Mouse (Mus musculus): Measurements from ENCODE around the gene Isg20l2. TPM values are rescaled to one million over a fixed set of nuclear protein-coding genes. Genes with fewer than 3 reads are reported as not detected.

Gene Isg20l2
- polyA plus RNA-seq, 1 experiment from 2014 or later: 43.5 TPM

- Histone ChIP-seq H3K36me3 (ENCODE audit: control insufficient read depth, insufficient read depth) (no peaks in the 10 kb centered on the region), H3K4me2 (ENCODE audit: low read length) (peak overlapping the region; percentile 91), H3K27me3 (replicated peaks; ENCODE audit: control insufficient read depth, insufficient read depth, low read length) (no peaks in the 10 kb centered on the region; the same call in 1 of the 2 replicates), H3K9me3 (ENCODE audit: control insufficient read depth, low read length) (no peaks in the 10 kb centered on the region), H3K27ac (ENCODE audit: low read length) (peak overlapping the region; percentile 70), H3K9ac (replicated peaks; ENCODE audit: low read depth, low read length) (peak overlapping the region; percentile 69), H3K4me1 (replicated peaks; ENCODE audit: control insufficient read depth, insufficient read depth, low read length) (peaks cover 58% of the 10 kb centered on the region), H3K4me3 (replicated peaks; ENCODE audit: low read length) (peak overlapping the region; percentile 49)
- ATAC-seq: peak; percentile 83
- WGBS: under 1% methylated on average over 17 of the region's 17 CpGs
Observed at GRCm38 (mm10) chr3:87986868-87987267, 56.8 kb downstream of the Isg20l2 start.

GRCm38 (mm10) chr3:87987633-87988032, 57.5 kb downstream of the Isg20l2 start:
- H3K9me3 ChIP-seq (ENCODE audit: control insufficient read depth, low read length): no peaks in the 10 kb centered on the region
- H3K4me3 ChIP-seq (replicated peaks; ENCODE audit: low read length): peak overlapping the region; percentile 49
- H3K9ac ChIP-seq (replicated peaks; ENCODE audit: low read depth, low read length): peak overlapping the region; percentile 69
- H3K36me3 ChIP-seq (ENCODE audit: control insufficient read depth, insufficient read depth): no peaks in the 10 kb centered on the region
- H3K4me1 ChIP-seq (replicated peaks; ENCODE audit: control insufficient read depth, insufficient read depth, low read length): peaks cover 50% of the 10 kb centered on the region
- ATAC-seq: peak; percentile 82
- H3K27ac ChIP-seq (ENCODE audit: low read length): peak overlapping the region; percentile 70
- H3K4me2 ChIP-seq (ENCODE audit: low read length): peak overlapping the region; percentile 91
- under 1% methylated on average over 15 of the region's 15 CpGs for WGBS
- peaks cover 2% of the 10 kb centered on the region; the same call in 1 of the 2 replicates for H3K27me3 ChIP-seq (replicated peaks; ENCODE audit: control insufficient read depth, insufficient read depth, low read length)

- peaks cover 6% of the 10 kb centered on the region for H3K27me3 ChIP-seq (replicated peaks; ENCODE audit: control insufficient read depth, insufficient read depth, low read length)
- H3K36me3 ChIP-seq (ENCODE audit: control insufficient read depth, insufficient read depth): no peaks in the 10 kb centered on the region
- peak overlapping the region; percentile 91 for H3K4me2 ChIP-seq (ENCODE audit: low read length)
- H3K9me3 ChIP-seq (ENCODE audit: control insufficient read depth, low read length): no peaks in the 10 kb centered on the region
- peaks cover 46% of the 10 kb centered on the region for H3K4me1 ChIP-seq (replicated peaks; ENCODE audit: control insufficient read depth, insufficient read depth, low read length)
- ATAC-seq: peak; percentile 5; the same call in 1 of the 2 replicates
- H3K9ac ChIP-seq (replicated peaks; ENCODE audit: low read depth, low read length): peak overlapping the region; percentile 69
- WGBS: 4% methylated on average over 15 of the region's 15 CpGs
- peak overlapping the region; percentile 49 for H3K4me3 ChIP-seq (replicated peaks; ENCODE audit: low read length)
- peak overlapping the region; percentile 68 for H3K27ac ChIP-seq (ENCODE audit: low read length)
Observed at GRCm38 (mm10) chr3:87988068-87988467, 58.0 kb downstream of the Isg20l2 start.

- no peak overlapping the region for H3K4me3 ChIP-seq (replicated peaks; ENCODE audit: low read length)
- H3K9ac ChIP-seq (replicated peaks; ENCODE audit: low read depth, low read length): no peak overlapping the region
- H3K27me3 ChIP-seq (replicated peaks; ENCODE audit: control insufficient read depth, insufficient read depth, low read length): peaks cover 10% of the 10 kb centered on the region
- no peaks in the 10 kb centered on the region for H3K36me3 ChIP-seq (ENCODE audit: control insufficient read depth, insufficient read depth)
- no peak overlapping the region for H3K4me2 ChIP-seq (ENCODE audit: low read length)
- H3K27ac ChIP-seq (ENCODE audit: low read length): no peak overlapping the region
- WGBS: 39% methylated on average over 10 of the region's 10 CpGs
- no peaks in the 10 kb centered on the region for H3K9me3 ChIP-seq (ENCODE audit: control insufficient read depth, low read length)
- no peak for ATAC-seq
- peaks cover 35% of the 10 kb centered on the region for H3K4me1 ChIP-seq (replicated peaks; ENCODE audit: control insufficient read depth, insufficient read depth, low read length)
Observed at GRCm38 (mm10) chr3:87989935-87990334, 59.8 kb downstream of the Isg20l2 start.

Other genes starting within 250 kb of the Isg20l2 start
- gene Lrrc71, start 181.7 kb upstream of the Isg20l2 start, polyA plus RNA-seq (2015; fragmentation: Nextera tagmentation; extraction: Ambion mirVana): 0.71 and 0.92 TPM in 2 replicates
- 1.1 and 2.1 TPM in 2 replicates for gene Ntrk1, start 135.2 kb upstream of the Isg20l2 start, polyA plus RNA-seq (2015; fragmentation: Nextera tagmentation; extraction: Ambion mirVana)
- gene Insrr, start 133.4 kb upstream of the Isg20l2 start, polyA plus RNA-seq (2015; fragmentation: Nextera tagmentation; extraction: Ambion mirVana): 0.52 and 0.57 TPM in 2 replicates
- 6.9 and 7.4 TPM in 2 replicates for gene Pear1, start 106.0 kb upstream of the Isg20l2 start, polyA plus RNA-seq (2015; fragmentation: Nextera tagmentation; extraction: Ambion mirVana)
- not detected in 2 replicates for gene Sh2d2a, start 83.6 kb upstream of the Isg20l2 start, polyA plus RNA-seq (2015; fragmentation: Nextera tagmentation; extraction: Ambion mirVana)
- gene Prcc, start 44.7 kb upstream of the Isg20l2 start, polyA plus RNA-seq (2015; fragmentation: Nextera tagmentation; extraction: Ambion mirVana): 13.8 and 16.4 TPM in 2 replicates
- 186 and 212 TPM in 2 replicates for gene Hdgf, start 24.0 kb upstream of the Isg20l2 start, polyA plus RNA-seq (2015; fragmentation: Nextera tagmentation; extraction: Ambion mirVana)
- 63.4 and 64.3 TPM in 2 replicates for gene Mrpl24, start 10.8 kb upstream of the Isg20l2 start, polyA plus RNA-seq (2015; fragmentation: Nextera tagmentation; extraction: Ambion mirVana)
- 18.4 and 23.5 TPM in 2 replicates for gene Rrnad1, start 403 bp downstream of the Isg20l2 start, polyA plus RNA-seq (2015; fragmentation: Nextera tagmentation; extraction: Ambion mirVana)
- gene Crabp2, start 18.4 kb downstream of the Isg20l2 start, polyA plus RNA-seq (2015; fragmentation: Nextera tagmentation; extraction: Ambion mirVana): 18.9 and 19.4 TPM in 2 replicates
- gene Nes, start 40.8 kb downstream of the Isg20l2 start, polyA plus RNA-seq (2015; fragmentation: Nextera tagmentation; extraction: Ambion mirVana): 35.7 and 41.6 TPM in 2 replicates
- 34.8 and 43.6 TPM in 2 replicates for gene Bcan, start 69.9 kb downstream of the Isg20l2 start, polyA plus RNA-seq (2015; fragmentation: Nextera tagmentation; extraction: Ambion mirVana)
- gene Hapln2, start 97.3 kb downstream of the Isg20l2 start, polyA plus RNA-seq (2015; fragmentation: Nextera tagmentation; extraction: Ambion mirVana): 0.25 and 0.35 TPM in 2 replicates
- gene Gpatch4, start 112.8 kb downstream of the Isg20l2 start, polyA plus RNA-seq (2015; fragmentation: Nextera tagmentation; extraction: Ambion mirVana): 32.5 and 36.3 TPM in 2 replicates
- 164 and 168 TPM in 2 replicates for gene Naxe, start 128.2 kb downstream of the Isg20l2 start, polyA plus RNA-seq (2015; fragmentation: Nextera tagmentation; extraction: Ambion mirVana)
- not detected in 2 replicates for gene Ttc24, start 148.0 kb downstream of the Isg20l2 start, polyA plus RNA-seq (2015; fragmentation: Nextera tagmentation; extraction: Ambion mirVana)
- 7.5 and 7.8 TPM in 2 replicates for gene Iqgap3, start 151.7 kb downstream of the Isg20l2 start, polyA plus RNA-seq (2015; fragmentation: Nextera tagmentation; extraction: Ambion mirVana)
- 25.1 and 28.3 TPM in 2 replicates for gene Mef2d, start 212.1 kb downstream of the Isg20l2 start, polyA plus RNA-seq (2015; fragmentation: Nextera tagmentation; extraction: Ambion mirVana)